Mouse (Mus musculus) embryonic facial prominence, embryonic 13.5 days (tissue): ENCODE measurements at regions not wholly inside any gene's neighbourhood (a gene's known extent, or its start where the extent isn't known, plus 50 kb on each side); places are given as distances from the start of the nearest gene placed in this dataset.
A peak's percentile ranks its signal among the peaks of the same experiment; 100 is the strongest.

Source experiments
- ATAC-seq: fragments of 200-750 bp; cut with Nextera tagmentation; 2 replicates; pipeline ENCODE4 v1.8.0; 2017; ENCODE audit warnings: low read depth; ENCODE audit not compliant: insufficient number of reproducible peaks, insufficient read depth, low FRiP score, low TSS enrichment
- H3K27ac ChIP-seq: fragments of 300-500 bp; sonication (generic); 2 replicates; pipeline ENCODE4 v1.5.1; 2015; ENCODE audit warnings: moderate library complexity, mild to moderate bottlenecking, inconsistent platforms
- H3K27me3 ChIP-seq: fragments of 300-500 bp; sonication (generic); 2 replicates; pipeline ENCODE4 v1.6.1; 2015; ENCODE audit warnings: mild to moderate bottlenecking, inconsistent platforms
- H3K36me3 ChIP-seq: fragments of 300-500 bp; sonication (generic); 2 replicates; pipeline ENCODE4 v1.6.1; 2015; ENCODE audit warnings: mild to moderate bottlenecking, inconsistent platforms
- H3K4me1 ChIP-seq: fragments of 300-500 bp; sonication (generic); 2 replicates; pipeline ENCODE4 v1.6.1; 2015; ENCODE audit warnings: inconsistent platforms
- H3K4me2 ChIP-seq: fragments of 300-500 bp; sonication (generic); 2 replicates; pipeline ENCODE4 v1.6.1; 2015; ENCODE audit warnings: moderate library complexity, mild to moderate bottlenecking, inconsistent platforms
- H3K4me3 ChIP-seq: fragments of 300-500 bp; sonication (generic); 2 replicates; pipeline ENCODE4 v1.5.1; 2015; ENCODE audit warnings: mild to moderate bottlenecking, inconsistent platforms
- H3K9ac ChIP-seq: fragments of 300-500 bp; sonication (generic); 2 replicates; pipeline ENCODE4 v1.6.1; 2015; ENCODE audit warnings: mild to moderate bottlenecking, inconsistent platforms
- H3K9me3 ChIP-seq: fragments of 300-500 bp; sonication (generic); 2 replicates; pipeline ENCODE4 v1.6.1; 2016; ENCODE audit warnings: inconsistent platforms
- WGBS: fragments of 180-500 bp; shearing (Covaris S2); methylation state at CpG from one replicate; pipeline ENCODE4 v1.1.7; 2015; ENCODE audit warnings: mixed read lengths; 5-methylcytosine and 5-hydroxymethylcytosine counted together

DNA sequence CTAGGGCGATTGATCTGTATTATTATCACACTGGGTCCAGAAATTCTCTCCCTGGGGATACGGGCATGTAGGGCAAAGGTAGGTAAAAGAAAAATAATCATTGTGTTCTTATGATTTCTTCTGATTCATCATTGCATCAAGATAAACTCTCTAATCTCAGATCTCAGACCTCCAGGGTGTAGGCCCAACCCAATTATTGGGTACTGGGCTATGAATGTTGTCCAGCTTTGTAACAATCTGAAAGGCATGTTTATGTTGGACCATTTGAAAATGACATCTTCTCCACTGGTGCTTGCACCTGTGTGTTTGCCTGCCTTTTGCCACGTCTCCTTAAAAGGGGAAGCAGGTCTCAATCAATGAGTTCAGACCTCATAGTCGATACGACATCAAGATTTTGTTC, 95.4 kb upstream of the Egr2 start:
- H3K27ac ChIP-seq: no peak overlapping the region
- ATAC-seq: no peak
- no peak overlapping the region for H3K4me2 ChIP-seq
- no peaks in the 10 kb centered on the region for H3K9me3 ChIP-seq
- no peaks in the 10 kb centered on the region for H3K4me1 ChIP-seq
- no peaks in the 10 kb centered on the region for H3K36me3 ChIP-seq
- H3K9ac ChIP-seq: no peak overlapping the region
- H3K27me3 ChIP-seq: no peaks in the 10 kb centered on the region
- H3K4me3 ChIP-seq: no peak overlapping the region
- 88% methylated on average over 5 of the region's 5 CpGs for WGBS

DNA sequence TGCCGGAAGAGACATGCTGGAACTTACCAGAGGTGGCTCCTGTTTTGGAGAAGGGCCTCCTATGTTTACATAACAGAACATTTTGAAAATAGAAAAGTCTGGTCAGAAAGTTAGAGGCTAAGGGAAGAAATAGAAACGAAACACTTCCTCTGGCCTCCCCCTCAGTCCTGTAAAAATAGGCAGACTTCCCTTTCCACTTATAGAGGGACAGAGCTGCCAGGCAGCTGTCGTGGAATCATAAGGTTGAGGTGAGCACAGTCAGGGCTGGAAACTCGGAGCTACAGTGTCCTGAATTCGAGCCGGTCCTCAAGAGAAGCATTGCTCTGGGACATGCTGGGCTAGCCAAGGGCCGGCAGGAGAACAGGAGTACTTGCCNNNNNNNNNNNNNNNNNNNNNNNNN, 94.0 kb upstream of the Egr2 start:
- Histone ChIP-seq H3K4me1 (no peaks in the 10 kb centered on the region), H3K27me3 (no peaks in the 10 kb centered on the region), H3K36me3 (no peaks in the 10 kb centered on the region), H3K4me2 (no peak overlapping the region), H3K4me3 (no peak overlapping the region), H3K9me3 (no peaks in the 10 kb centered on the region), H3K9ac (no peak overlapping the region), H3K27ac (no peak overlapping the region)
- no peak for ATAC-seq
- WGBS: 50% methylated on average over 7 of the region's 7 CpGs

DNA sequence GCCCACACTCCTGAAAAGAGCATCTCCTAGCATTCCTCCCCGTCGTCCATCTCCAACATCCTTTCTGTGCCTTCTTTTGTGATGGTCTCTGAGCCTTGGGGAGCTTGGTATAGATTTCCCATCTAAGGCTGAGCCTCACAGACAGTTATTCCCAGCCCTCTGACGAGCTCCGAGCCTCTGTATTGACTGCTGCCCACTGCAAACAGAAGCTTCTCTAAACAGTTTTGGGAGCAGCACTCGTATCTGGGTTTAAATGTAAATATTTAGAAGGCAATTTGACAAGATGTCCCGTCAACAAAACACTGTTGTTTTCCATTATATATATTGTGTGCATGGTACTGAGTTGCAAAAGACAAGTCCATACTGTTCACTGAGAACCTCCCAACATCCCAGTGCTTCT, 86.4 kb upstream of the Egr2 start:
- no peak overlapping the region for H3K27ac ChIP-seq
- no peak overlapping the region for H3K9ac ChIP-seq
- ATAC-seq: no peak
- no peaks in the 10 kb centered on the region; the same call in 1 of the 2 replicates for H3K9me3 ChIP-seq
- WGBS: 84% methylated on average over 6 of the region's 6 CpGs
- no peaks in the 10 kb centered on the region for H3K4me1 ChIP-seq
- H3K4me2 ChIP-seq: no peak overlapping the region
- no peaks in the 10 kb centered on the region for H3K36me3 ChIP-seq
- H3K27me3 ChIP-seq: no peaks in the 10 kb centered on the region
- no peak overlapping the region for H3K4me3 ChIP-seq

DNA sequence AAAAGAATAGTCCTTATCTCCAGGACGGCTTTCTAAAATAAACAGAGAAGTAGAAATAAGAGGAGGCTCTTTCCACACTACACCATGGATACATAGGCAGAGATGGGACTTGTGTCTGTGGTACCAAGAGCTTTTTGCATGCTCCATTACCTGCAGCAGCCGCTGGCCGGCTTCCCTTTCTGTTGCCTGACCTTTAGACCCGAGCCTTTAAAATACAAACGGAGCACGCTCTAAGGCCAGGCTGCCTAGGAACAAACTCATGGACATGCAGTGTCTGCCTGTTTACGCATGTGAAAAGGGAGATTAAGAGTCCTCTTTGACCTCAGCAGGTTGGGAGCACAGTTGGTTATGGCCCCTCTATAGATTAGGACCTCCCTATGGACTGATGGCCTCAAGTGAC, 81.1 kb upstream of the Egr2 start:
- Histone ChIP-seq H3K4me3 (no peak overlapping the region), H3K4me1 (peaks cover 5% of the 10 kb centered on the region; the same call in 1 of the 2 replicates), H3K36me3 (no peaks in the 10 kb centered on the region), H3K9me3 (no peaks in the 10 kb centered on the region), H3K4me2 (no peak overlapping the region), H3K27me3 (no peaks in the 10 kb centered on the region), H3K9ac (no peak overlapping the region), H3K27ac (no peak overlapping the region)
- no peak for ATAC-seq
- 48% methylated on average over 7 of the region's 7 CpGs for WGBS

DNA sequence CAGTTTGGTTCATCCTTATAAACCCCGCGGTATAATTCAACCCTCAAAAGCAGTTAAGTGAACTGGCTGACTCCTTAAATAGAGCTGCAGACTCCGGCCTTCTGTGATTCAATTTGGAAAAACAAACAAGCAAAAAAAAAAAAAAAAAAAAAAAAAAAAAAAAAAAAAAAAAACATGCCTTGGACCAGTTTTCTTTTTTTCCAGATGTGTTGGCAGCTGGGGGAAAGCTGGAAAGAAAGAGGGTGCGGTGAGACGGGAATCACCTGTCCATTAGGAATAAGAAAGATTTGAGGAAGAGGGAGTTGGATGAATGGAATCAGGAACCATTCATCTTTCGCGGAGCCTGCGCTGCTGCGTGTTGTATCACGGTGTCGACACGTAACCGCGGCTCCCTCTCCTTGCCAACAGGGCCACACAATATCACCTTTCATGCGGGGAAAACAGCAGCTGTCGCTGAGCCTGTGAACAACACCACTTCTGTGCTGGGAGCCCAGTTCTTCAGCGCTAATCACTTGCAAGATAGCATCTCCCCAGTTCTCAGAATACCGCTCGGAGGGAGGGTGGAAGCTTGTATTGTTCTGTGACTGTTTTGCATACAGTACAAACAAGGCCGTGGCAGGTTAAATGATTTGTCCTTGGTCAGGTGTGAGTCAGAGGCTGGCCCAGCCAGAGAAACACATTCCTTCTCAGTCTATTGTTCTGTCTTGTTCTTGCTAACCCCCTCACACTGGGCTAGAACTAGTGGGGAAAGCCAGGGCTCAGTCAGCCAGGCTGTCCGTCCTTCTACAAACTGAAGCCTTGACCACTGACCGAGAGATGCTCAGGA, 76.6 kb upstream of the Egr2 start:
- H3K4me3 ChIP-seq: peak overlapping the region; percentile 12; the same call in 1 of the 2 replicates
- H3K27me3 ChIP-seq: no peaks in the 10 kb centered on the region
- no peak for ATAC-seq
- no peaks in the 10 kb centered on the region for H3K36me3 ChIP-seq
- H3K27ac ChIP-seq: no peak overlapping the region
- no peaks in the 10 kb centered on the region for H3K9me3 ChIP-seq
- H3K9ac ChIP-seq: no peak overlapping the region
- peaks cover 5% of the 10 kb centered on the region; the same call in 1 of the 2 replicates for H3K4me1 ChIP-seq
- 25% methylated on average over 22 of the region's 22 CpGs for WGBS
- peak overlapping the region; percentile 45 for H3K4me2 ChIP-seq

DNA sequence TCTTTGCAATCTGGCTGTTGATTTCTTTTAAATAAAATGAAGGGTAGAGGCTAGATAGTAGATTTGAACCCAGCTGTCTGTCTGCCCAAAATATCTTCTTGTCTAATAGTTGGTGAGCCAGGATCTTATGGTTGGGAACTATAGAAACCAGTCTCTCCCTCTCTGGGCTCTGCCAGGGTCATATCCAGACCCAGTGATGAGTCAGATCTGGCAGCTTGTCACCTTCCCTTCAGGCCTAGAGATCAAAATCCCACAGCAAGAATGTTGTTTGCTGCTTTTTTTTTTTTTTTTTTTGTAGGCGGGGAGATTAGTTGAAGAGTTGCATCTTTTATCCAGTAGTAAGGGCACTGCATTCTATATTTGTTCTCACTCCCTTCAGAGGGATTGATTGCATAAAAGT, 74.0 kb upstream of the Egr2 start:
- H3K4me2 ChIP-seq: no peak overlapping the region
- WGBS: 50% methylated on average over 1 of the region's 1 CpGs
- no peak overlapping the region for H3K27ac ChIP-seq
- ATAC-seq: no peak
- H3K9ac ChIP-seq: no peak overlapping the region
- no peaks in the 10 kb centered on the region for H3K27me3 ChIP-seq
- no peaks in the 10 kb centered on the region for H3K9me3 ChIP-seq
- peaks cover 5% of the 10 kb centered on the region; the same call in 1 of the 2 replicates for H3K4me1 ChIP-seq
- no peak overlapping the region for H3K4me3 ChIP-seq
- H3K36me3 ChIP-seq: no peaks in the 10 kb centered on the region

DNA sequence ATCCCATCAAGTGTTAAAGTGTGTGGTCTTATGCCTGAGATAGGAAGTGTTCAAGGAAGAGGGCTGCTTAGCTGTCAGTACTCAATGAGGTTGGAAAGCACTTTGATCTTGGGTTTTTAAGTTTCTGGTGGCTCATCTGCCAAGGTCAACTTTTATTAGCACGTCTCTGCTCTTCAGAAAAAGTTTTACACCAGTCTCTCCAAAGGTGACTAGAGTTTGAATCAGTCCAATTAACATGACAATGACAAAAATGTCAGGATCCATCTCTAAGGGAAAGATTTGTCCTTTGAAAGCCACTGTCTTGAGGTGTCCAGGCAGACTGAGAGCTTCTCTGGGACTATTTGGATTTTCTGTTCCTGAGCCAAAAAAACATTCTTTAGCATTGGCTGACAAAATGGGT, 73.4 kb upstream of the Egr2 start:
- 76% methylated on average over 1 of the region's 1 CpGs for WGBS
- Histone ChIP-seq H3K4me1 (peaks cover 5% of the 10 kb centered on the region; the same call in 1 of the 2 replicates), H3K36me3 (no peaks in the 10 kb centered on the region), H3K9ac (no peak overlapping the region), H3K4me3 (no peak overlapping the region), H3K27me3 (no peaks in the 10 kb centered on the region), H3K9me3 (no peaks in the 10 kb centered on the region), H3K27ac (no peak overlapping the region), H3K4me2 (no peak overlapping the region)
- no peak for ATAC-seq

DNA sequence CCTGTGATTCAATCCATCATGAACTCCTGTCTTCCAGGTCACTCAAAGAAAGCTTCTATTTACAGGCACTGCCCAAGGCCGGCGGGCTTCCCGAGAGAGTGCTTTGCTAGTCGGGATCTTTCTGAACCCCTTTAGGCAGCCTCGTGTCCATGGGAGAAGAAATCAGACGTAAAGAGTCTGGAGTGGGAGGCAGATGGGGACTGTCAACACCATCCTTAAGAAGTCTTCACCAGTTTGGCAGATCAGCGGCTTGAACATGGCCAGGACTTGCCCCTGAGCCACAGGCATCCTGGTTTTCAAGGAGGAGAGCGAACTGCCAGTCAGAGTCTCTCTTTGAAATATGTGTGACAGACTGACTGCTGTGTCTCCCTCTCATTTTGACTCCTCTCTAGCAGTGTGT, 66.6 kb upstream of the Egr2 start:
- 40% methylated on average over 8 of the region's 8 CpGs for WGBS
- no peaks in the 10 kb centered on the region for H3K36me3 ChIP-seq
- no peak overlapping the region for H3K9ac ChIP-seq
- no peaks in the 10 kb centered on the region for H3K9me3 ChIP-seq
- no peaks in the 10 kb centered on the region for H3K4me1 ChIP-seq
- no peak overlapping the region for H3K4me3 ChIP-seq
- H3K4me2 ChIP-seq: no peak overlapping the region
- no peaks in the 10 kb centered on the region for H3K27me3 ChIP-seq
- no peak for ATAC-seq
- no peak overlapping the region for H3K27ac ChIP-seq

DNA sequence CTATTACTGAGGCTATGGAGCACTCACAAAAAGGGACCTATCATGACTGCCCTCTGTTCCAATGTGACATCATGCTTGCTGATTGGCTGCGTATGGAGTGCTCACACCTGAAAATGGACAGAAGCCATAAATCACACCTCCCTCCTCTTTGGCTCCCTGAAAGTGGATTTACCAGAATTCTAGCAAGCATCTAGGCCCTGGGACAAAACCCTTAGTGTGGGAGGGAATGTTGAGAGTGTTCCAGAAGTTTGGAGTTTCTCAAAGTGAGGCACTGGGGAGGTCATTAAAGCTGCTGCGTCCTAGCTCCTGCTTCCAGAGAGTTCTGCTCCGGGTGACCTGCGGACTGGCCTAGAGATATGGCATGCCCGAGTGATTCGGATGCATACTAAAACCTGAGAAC, 62.3 kb upstream of the Egr2 start:
- Histone ChIP-seq H3K9me3 (no peaks in the 10 kb centered on the region), H3K4me3 (no peak overlapping the region), H3K27ac (no peak overlapping the region), H3K4me2 (no peak overlapping the region), H3K9ac (no peak overlapping the region), H3K27me3 (no peaks in the 10 kb centered on the region), H3K4me1 (no peaks in the 10 kb centered on the region), H3K36me3 (no peaks in the 10 kb centered on the region)
- 92% methylated on average over 6 of the region's 6 CpGs for WGBS
- no peak for ATAC-seq

DNA sequence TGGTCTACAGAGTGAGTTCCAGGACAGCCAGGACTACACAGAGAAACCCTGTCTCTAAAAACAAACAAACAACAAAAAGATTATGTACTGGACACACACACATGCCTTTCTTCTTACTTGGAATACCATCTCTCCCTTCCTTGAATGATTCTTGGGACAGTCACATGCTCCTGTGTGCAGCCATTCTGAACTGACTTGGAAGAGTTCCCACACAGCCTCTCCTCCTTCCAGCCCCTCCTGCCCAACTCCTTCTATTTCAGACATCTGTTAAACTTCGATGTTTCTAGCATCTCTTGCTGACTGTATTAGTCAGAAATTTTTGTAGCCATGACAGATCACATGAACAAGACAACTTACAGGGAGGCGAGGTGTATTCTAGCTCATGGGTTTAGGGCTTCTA, 60.9 kb upstream of the Egr2 start:
- Histone ChIP-seq H3K4me1 (no peaks in the 10 kb centered on the region), H3K4me2 (no peak overlapping the region), H3K4me3 (no peak overlapping the region), H3K9ac (no peak overlapping the region), H3K27me3 (no peaks in the 10 kb centered on the region), H3K27ac (no peak overlapping the region), H3K9me3 (no peaks in the 10 kb centered on the region), H3K36me3 (no peaks in the 10 kb centered on the region)
- WGBS: 55% methylated on average over 2 of the region's 2 CpGs
- ATAC-seq: no peak

DNA sequence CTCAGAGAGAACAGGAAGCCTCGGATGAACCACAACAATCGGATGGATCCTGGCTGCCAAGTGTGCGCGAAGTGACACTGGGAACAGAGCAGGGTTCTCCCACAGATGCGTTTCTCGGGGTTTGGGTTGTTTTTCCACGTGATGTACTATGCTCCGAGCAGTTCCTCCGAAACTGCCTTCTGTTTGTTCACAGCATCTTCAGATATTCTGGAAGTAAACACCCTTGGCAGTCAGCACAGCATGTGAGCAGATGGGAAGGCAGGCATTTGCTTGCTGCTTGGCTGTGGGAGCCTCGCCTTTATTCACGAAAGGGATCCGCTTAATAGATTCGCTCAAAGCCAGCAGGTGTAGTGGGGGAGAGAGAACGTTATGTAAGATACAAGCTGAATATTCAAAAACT, 53.0 kb upstream of the Egr2 start:
- H3K36me3 ChIP-seq: no peaks in the 10 kb centered on the region
- no peak overlapping the region for H3K9ac ChIP-seq
- no peaks in the 10 kb centered on the region; the same call in 1 of the 2 replicates for H3K9me3 ChIP-seq
- no peaks in the 10 kb centered on the region for H3K27me3 ChIP-seq
- 66% methylated on average over 14 of the region's 14 CpGs for WGBS
- no peaks in the 10 kb centered on the region for H3K4me1 ChIP-seq
- no peak overlapping the region for H3K4me3 ChIP-seq
- no peak for ATAC-seq
- H3K4me2 ChIP-seq: no peak overlapping the region
- no peak overlapping the region for H3K27ac ChIP-seq

DNA sequence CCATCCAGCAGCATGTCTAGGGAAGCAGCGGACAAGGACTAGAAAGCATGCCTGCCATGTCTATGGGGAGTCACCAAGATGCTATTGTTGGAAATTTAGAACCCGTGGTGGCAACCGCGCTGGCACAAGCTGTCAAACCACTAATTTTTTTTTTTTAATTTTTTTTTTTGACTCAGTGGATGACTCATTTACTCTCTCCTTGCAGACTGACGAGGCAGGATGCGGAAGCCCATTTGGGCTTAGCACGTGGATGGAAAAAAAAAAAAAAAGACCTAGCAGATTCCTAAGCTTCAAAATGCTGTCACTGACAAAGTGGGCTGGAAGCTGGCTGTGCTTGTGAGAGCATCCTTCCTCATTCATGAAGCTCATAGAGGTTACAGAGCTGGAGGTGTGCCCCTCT, 51.9 kb upstream of the Egr2 start:
- ATAC-seq: no peak
- no peaks in the 10 kb centered on the region for H3K4me1 ChIP-seq
- 80% methylated on average over 7 of the region's 7 CpGs for WGBS

More for the DNA sequence above, 51.9 kb upstream of the Egr2 start:
- H3K27ac ChIP-seq: no peak overlapping the region
- no peak overlapping the region for H3K4me2 ChIP-seq
- no peaks in the 10 kb centered on the region for H3K27me3 ChIP-seq
- H3K36me3 ChIP-seq: no peaks in the 10 kb centered on the region
- no peak overlapping the region for H3K9ac ChIP-seq
- no peaks in the 10 kb centered on the region; the same call in 1 of the 2 replicates for H3K9me3 ChIP-seq
- H3K4me3 ChIP-seq: no peak overlapping the region
